Mouse (Mus musculus) heart, postnatal 0 days (tissue): Measurements from ENCODE around the gene Nynrin. TPM values are rescaled to one million over a fixed set of nuclear protein-coding genes. Genes with fewer than 3 reads are reported as not detected.

ENCODE experiments used
- ATAC-seq: fragments of 200-750 bp; cut with Nextera tagmentation; 2 replicates; pipeline ENCODE4 v1.8.0; 2017; ENCODE audit warnings: low read depth, moderate number of reproducible peaks, moderate library complexity; ENCODE audit not compliant: insufficient read depth
- DNase-seq: peaks from one replicate; pipeline ENCODE4 v3.0.0-alpha.2; 2016; ENCODE audit warnings: low spot score
- H3K27ac ChIP-seq: fragments of 300-500 bp; sonication (generic); 2 replicates; pipeline ENCODE4 v1.5.1; 2014; ENCODE audit warnings: low read depth, mild to moderate bottlenecking
- H3K27me3 ChIP-seq: fragments of 300-500 bp; sonication (generic); 2 replicates; pipeline ENCODE4 v1.6.1; 2014; ENCODE audit warnings: low read length, mixed read lengths; ENCODE audit not compliant: control insufficient read depth, insufficient read depth
- H3K36me3 ChIP-seq: fragments of 300-500 bp; sonication (generic); replicated peaks from 2 replicates; pipeline ENCODE4 v1.6.1; 2014; ENCODE audit warnings: low read length, mixed read lengths; ENCODE audit not compliant: control insufficient read depth, insufficient read depth
- H3K4me1 ChIP-seq: fragments of 300-500 bp; sonication (generic); 2 replicates; pipeline ENCODE4 v1.6.1; 2014; ENCODE audit warnings: antibody characterized with exemption; ENCODE audit not compliant: control insufficient read depth, insufficient read depth
- H3K4me2 ChIP-seq: fragments of 300-500 bp; sonication (generic); 2 replicates; pipeline ENCODE4 v1.6.1; 2014; ENCODE audit warnings: low read depth, mild to moderate bottlenecking, low read length, moderate library complexity
- H3K4me3 ChIP-seq: fragments of 300-500 bp; sonication (generic); 2 replicates; pipeline ENCODE4 v1.5.1; 2014; ENCODE audit warnings: low read depth, low read length
- H3K9ac ChIP-seq: fragments of 300-500 bp; sonication (generic); replicated peaks from 2 replicates; pipeline ENCODE4 v1.6.1; 2014; ENCODE audit warnings: low read depth, low read length, mixed read lengths
- H3K9me3 ChIP-seq: fragments of 300-500 bp; sonication (generic); replicated peaks from 2 replicates; pipeline ENCODE4 v1.6.1; 2016; ENCODE audit warnings: low read length; ENCODE audit not compliant: control insufficient read depth
- CTCF ChIP-seq: IDR thresholded peaks from 2 replicates; pipeline ENCODE4 v1.5.1; 2016; ENCODE audit warnings: antibody characterized with exemption, control low read depth, low read depth
- EP300 ChIP-seq: IDR thresholded peaks from 2 replicates; pipeline ENCODE4 v1.6.1; 2016; ENCODE audit warnings: antibody characterized with exemption, low read depth
- WGBS: fragments of 180-500 bp; shearing (Covaris S2); extraction: QIAGEN DNeasy Blood & Tissue Kit; methylation state at CpG from one replicate; pipeline ENCODE4 v1.1.7; 2014; 5-methylcytosine and 5-hydroxymethylcytosine counted together
- polyA plus RNA-seq: library from polyadenylated mRNA; unstranded; fragments of >200 nt; fragmentation: Nextera tagmentation; extraction: Ambion mirVana; gene quantifications from 2 replicates; pipeline ENCODE4 v1.2.1, GENCODE M21; 2015
- total RNA-seq: library from RNA; depleted of rRNA; stranded (reverse); fragments of >200 nt; gene quantifications from 2 replicates; pipeline ENCODE4 v1.2.3, GENCODE M21; 2014; ENCODE audit warnings: low replicate concordance

Nynrin gene
- total and polyA plus RNA-seq, 2 experiments from 2014 or later, result 3.9 to 27.6 TPM

GRCm38 (mm10) chr14:55842794-55843193 lies 11.0 kb upstream of the Nynrin start:
- H3K4me1 ChIP-seq, result no peaks in the 10 kb centered on the region
- no peak overlapping the region for H3K9ac ChIP-seq
- no peak for TF ChIP-seq EP300
- 0 out of 2 replicates have a peak, but pooled peaks have one; percentile 9 for TF ChIP-seq CTCF
- H3K4me2 ChIP-seq, result no peak overlapping the region
- DNase-seq, result no peak
- H3K27me3 ChIP-seq, result no peaks in the 10 kb centered on the region
- H3K36me3 ChIP-seq, result no peaks in the 10 kb centered on the region
- H3K4me3 ChIP-seq, result no peak overlapping the region
- H3K27ac ChIP-seq, result no peak overlapping the region
- 72% methylated on average over 4 of the region's 4 CpGs for WGBS
- no peak for ATAC-seq
- H3K9me3 ChIP-seq, result no peaks in the 10 kb centered on the region

- no peak for TF ChIP-seq CTCF
- TF ChIP-seq EP300, result no peak
- ATAC-seq (no peak), DNase-seq (no peak)
- H3K36me3 ChIP-seq, result no peaks in the 10 kb centered on the region
- 59% methylated on average over 9 of the region's 9 CpGs for WGBS
- no peak overlapping the region for H3K4me2 ChIP-seq
- no peak overlapping the region for H3K4me3 ChIP-seq
- H3K4me1 ChIP-seq, result no peaks in the 10 kb centered on the region
- H3K9ac ChIP-seq, result no peak overlapping the region
- no peaks in the 10 kb centered on the region for H3K27me3 ChIP-seq
- H3K9me3 ChIP-seq, result no peaks in the 10 kb centered on the region
- H3K27ac ChIP-seq, result no peak overlapping the region
Observed at GRCm38 (mm10) chr14:55845506-55846294, 8.1 kb upstream of the Nynrin start.

GRCm38 (mm10) chr14:55850885-55851284 lies 2.9 kb upstream of the Nynrin start:
- WGBS, result 51% methylated on average over 6 of the region's 6 CpGs
- no peak for TF ChIP-seq CTCF
- TF ChIP-seq EP300, result no peak
- Histone ChIP-seq H3K4me2 (no peak overlapping the region), H3K9me3 (no peaks in the 10 kb centered on the region), H3K9ac (no peak overlapping the region), H3K4me1 (peaks cover 12% of the 10 kb centered on the region), H3K27me3 (no peaks in the 10 kb centered on the region), H3K27ac (no peak overlapping the region), H3K4me3 (no peak overlapping the region), H3K36me3 (no peaks in the 10 kb centered on the region)
- DNase-seq (no peak), ATAC-seq (no peak)

- no peak for DNase-seq
- ATAC-seq, result 0 out of 2 replicates have a peak, but pooled peaks have one; percentile 21
- Histone ChIP-seq H3K27me3 (no peaks in the 10 kb centered on the region), H3K4me1 (peaks cover 31% of the 10 kb centered on the region), H3K9me3 (no peaks in the 10 kb centered on the region), H3K36me3 (no peaks in the 10 kb centered on the region; the same call in 1 of the 2 replicates), H3K4me2 (peak overlapping the region; percentile 80), H3K4me3 (peak overlapping the region; percentile 79), H3K27ac (peak overlapping the region; percentile 88), H3K9ac (peak overlapping the region; percentile 74; the same call in 1 of the 2 replicates)
- 24% methylated on average over 11 of the region's 11 CpGs for WGBS
- TF ChIP-seq EP300 (no peak), CTCF (no peak)
Observed at GRCm38 (mm10) chr14:55852646-55853551, 911 bp upstream of the Nynrin start.

GRCm38 (mm10) chr14:55854406-55855100 lies 743 bp downstream of the Nynrin start:
- no peak for DNase-seq

More at GRCm38 (mm10) chr14:55854406-55855100, 743 bp downstream of the Nynrin start:
- H3K4me3 ChIP-seq, result peak overlapping the region; percentile 79
- H3K27me3 ChIP-seq, result no peaks in the 10 kb centered on the region
- peak overlapping the region; percentile 80 for H3K4me2 ChIP-seq
- H3K4me1 ChIP-seq, result peaks cover 33% of the 10 kb centered on the region
- TF ChIP-seq CTCF (no peak), EP300 (no peak)
- peak overlapping the region; percentile 74 for H3K9ac ChIP-seq
- 1% methylated on average over 9 of the region's 9 CpGs for WGBS
- peak overlapping the region; percentile 88 for H3K27ac ChIP-seq
- H3K36me3 ChIP-seq, result no peaks in the 10 kb centered on the region; the same call in 1 of the 2 replicates
- ATAC-seq, result no peak
- H3K9me3 ChIP-seq, result no peaks in the 10 kb centered on the region
